Mouse (Mus musculus) lung, embryonic 15.5 days (tissue): ENCODE results near the gene Fam228b. TPM values are rescaled to one million over a fixed set of nuclear protein-coding genes. Genes with fewer than 3 reads are reported as not detected.
"Not testable (repeated sequence)": the region's sequence is repeated elsewhere in the genome, so short reads cannot be mapped to it uniquely, and the experiment has no call there.

Experiments
- ATAC-seq: fragments of 200-750 bp; cut with Nextera tagmentation; 2 replicates; pipeline ENCODE4 v1.8.0; 2017; ENCODE audit warnings: moderate number of reproducible peaks, borderline replicate concordance; ENCODE audit not compliant: low FRiP score, low TSS enrichment; ENCODE audit errors: extremely low read depth
- H3K27ac ChIP-seq: fragments of 300-500 bp; sonication (generic); 2 replicates; pipeline ENCODE4 v1.5.1; 2015; ENCODE audit warnings: moderate library complexity, mild to moderate bottlenecking, inconsistent platforms
- H3K27me3 ChIP-seq: fragments of 300-500 bp; sonication (generic); 2 replicates; pipeline ENCODE4 v1.6.1; 2015; ENCODE audit warnings: inconsistent platforms
- H3K36me3 ChIP-seq: fragments of 300-500 bp; sonication (generic); 2 replicates; pipeline ENCODE4 v1.6.1; 2015; ENCODE audit warnings: inconsistent platforms
- H3K4me1 ChIP-seq: fragments of 300-500 bp; sonication (generic); 2 replicates; pipeline ENCODE4 v1.6.1; 2015; ENCODE audit warnings: inconsistent platforms
- H3K4me2 ChIP-seq: fragments of 300-500 bp; sonication (generic); 2 replicates; pipeline ENCODE4 v1.6.1; 2015; ENCODE audit warnings: inconsistent platforms, mild to moderate bottlenecking, moderate library complexity
- H3K4me3 ChIP-seq: fragments of 300-500 bp; sonication (generic); 2 replicates; pipeline ENCODE4 v1.5.1; 2015; ENCODE audit warnings: mild to moderate bottlenecking, inconsistent platforms
- H3K9ac ChIP-seq: fragments of 300-500 bp; sonication (generic); 2 replicates; pipeline ENCODE4 v1.6.1; 2015; ENCODE audit warnings: inconsistent platforms
- H3K9me3 ChIP-seq: fragments of 300-500 bp; sonication (generic); 2 replicates; pipeline ENCODE4 v1.6.1; 2016; ENCODE audit warnings: inconsistent platforms
- WGBS: fragments of 180-500 bp; shearing (Covaris S2); methylation state at CpG from one replicate; pipeline ENCODE4 v1.1.7; 2015; 5-methylcytosine and 5-hydroxymethylcytosine counted together
- polyA plus RNA-seq: library from polyadenylated mRNA; unstranded; fragments of >200 nt; fragmentation: Nextera tagmentation; extraction: Ambion mirVana; gene quantifications from 2 replicates; pipeline ENCODE4 v1.2.1, GENCODE M21; 2015

Gene Fam228b
- 1.5 and 2.5 TPM in 2 replicates for polyA plus RNA-seq

DNA sequence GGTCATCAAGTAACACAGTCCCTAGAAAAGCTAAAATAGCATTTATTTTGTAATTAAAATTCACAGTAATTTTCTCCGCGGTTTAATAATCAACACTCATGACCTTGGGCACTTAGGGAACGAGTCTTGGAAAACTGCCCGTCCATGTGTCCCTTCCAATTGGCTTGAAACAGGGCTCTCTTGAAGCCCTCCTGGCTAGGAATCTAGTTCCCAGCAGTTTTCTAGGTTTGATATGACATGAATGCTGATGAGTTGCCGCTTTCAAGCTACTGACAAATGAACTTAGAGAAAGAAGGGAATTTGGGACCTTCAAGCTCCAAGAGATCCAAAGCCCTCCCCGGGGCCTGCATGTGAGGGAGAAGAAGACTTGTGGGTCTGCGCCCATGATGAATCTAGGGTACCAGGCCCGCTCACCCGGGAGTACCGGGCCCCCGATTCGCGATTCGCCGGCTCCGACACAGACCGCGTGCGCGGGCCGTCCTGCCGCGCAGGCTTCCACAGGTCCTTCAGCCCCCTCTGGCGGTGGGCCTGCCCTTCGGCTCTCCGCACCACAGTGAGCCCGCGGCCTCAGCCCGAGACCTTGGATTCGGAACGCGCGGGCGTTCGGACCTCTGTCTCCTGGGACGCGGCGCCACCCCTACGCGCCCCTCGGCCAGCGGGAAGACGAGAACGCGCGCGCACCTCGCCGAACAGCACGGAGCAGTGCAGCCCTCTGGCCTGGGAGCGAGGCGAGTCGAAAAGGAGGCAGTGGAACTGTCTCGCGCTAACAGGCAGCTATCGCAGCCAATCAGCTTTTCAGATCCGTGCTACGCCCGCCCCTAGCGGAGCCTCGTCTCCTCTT is at the start of gene Fam228b, which contains the start of gene Pfn4:
TSS of gene Fam228b (minus strand) at position 776 of the 841 bp plus-strand sequence.
TSS of gene Pfn4 (plus strand) at position 531 of the 841 bp plus-strand sequence.
- H3K9me3 ChIP-seq = no peaks in the 10 kb centered on the region
- H3K27ac ChIP-seq = peak within 1 kb of the TSS; percentile 87
- no peaks in the 10 kb centered on the region for H3K36me3 ChIP-seq
- peak within 1 kb of the TSS; percentile 74 for H3K4me2 ChIP-seq
- WGBS = 2% methylated on average over 61 of the region's 61 CpGs
- peak within 1 kb of the TSS; percentile 64 for H3K4me3 ChIP-seq
- peak; percentile 98 for ATAC-seq
- H3K9ac ChIP-seq = peak within 1 kb of the TSS; percentile 76
- no peaks in the 10 kb centered on the region for H3K27me3 ChIP-seq
- H3K4me1 ChIP-seq = 0 out of 2 replicates have a peak, but pooled peaks cover 5% of the 10 kb centered on the region

- Histone ChIP-seq H3K36me3 (peaks cover 17% of the 10 kb centered on the region), H3K4me2 (peak within 1 kb of the TSS; percentile 78), H3K4me3 (peak within 1 kb of the TSS; percentile 79), H3K27me3 (no peaks in the 10 kb centered on the region), H3K9me3 (no peaks in the 10 kb centered on the region), H3K9ac (peak within 1 kb of the TSS; percentile 75), H3K4me1 (peaks cover 21% of the 10 kb centered on the region), H3K27ac (peak within 1 kb of the TSS; percentile 94)
- peak; percentile 98 for ATAC-seq
- under 1% methylated on average over 49 of the region's 49 CpGs for WGBS
These were observed 48.5 kb upstream of the Fam228b start, which contains the start of gene Sf3b6 for GRCm38 (mm10) chr12:4817361-4818101. Gene Sf3b6, plus strand, starts transcription at chr12:4817544.

GRCm38 (mm10) chr12:4816680-4817360 is 47.8 kb upstream of the Fam228b start:
- peak overlapping the region; percentile 75 for H3K9ac ChIP-seq
- 8% methylated on average over 24 of the region's 24 CpGs for WGBS

DNA sequence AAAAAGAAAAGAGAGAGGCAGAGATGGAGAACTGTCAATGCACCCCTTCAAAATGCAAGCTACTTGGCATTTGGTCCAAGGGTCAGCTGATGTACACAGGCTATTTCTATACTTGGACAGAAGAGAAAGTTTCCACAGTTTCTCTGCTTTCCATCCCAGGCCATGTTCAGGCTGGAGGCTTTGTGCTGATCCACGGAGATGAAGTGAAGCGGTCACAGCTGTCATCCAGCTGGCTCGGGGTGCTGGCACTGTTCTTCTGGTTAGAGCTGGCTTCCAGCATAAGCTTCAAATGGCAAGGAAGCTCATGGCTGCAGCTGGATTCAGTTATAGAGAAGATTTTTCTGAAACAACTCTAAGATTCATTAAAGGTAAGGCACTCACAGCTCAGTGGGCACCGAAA is 44.6 kb upstream of the Fam228b start:
- no peak overlapping the region for H3K9ac ChIP-seq
- no peak for ATAC-seq
- WGBS = 69% methylated on average over 4 of the region's 4 CpGs
- H3K36me3 ChIP-seq = no peaks in the 10 kb centered on the region
- peaks cover 16% of the 10 kb centered on the region for H3K4me1 ChIP-seq
- H3K9me3 ChIP-seq = no peaks in the 10 kb centered on the region
- no peaks in the 10 kb centered on the region for H3K27me3 ChIP-seq
- no peak overlapping the region for H3K4me3 ChIP-seq
- no peak overlapping the region for H3K27ac ChIP-seq
- no peak overlapping the region for H3K4me2 ChIP-seq

More at GRCm38 (mm10) chr12:4816680-4817360, 47.8 kb upstream of the Fam228b start:
- H3K9me3 ChIP-seq = no peaks in the 10 kb centered on the region
- H3K4me1 ChIP-seq = peaks cover 21% of the 10 kb centered on the region
- H3K4me3 ChIP-seq = peak overlapping the region; percentile 79
- H3K27me3 ChIP-seq = no peaks in the 10 kb centered on the region
- H3K36me3 ChIP-seq = peaks cover 10% of the 10 kb centered on the region
- peak overlapping the region; percentile 78 for H3K4me2 ChIP-seq
- H3K27ac ChIP-seq = peak overlapping the region; percentile 94
- peak; percentile 71 for ATAC-seq

GRCm38 (mm10) chr12:4811705-4812104 is 42.6 kb upstream of the Fam228b start:
- Histone ChIP-seq H3K4me1 (peaks cover 6% of the 10 kb centered on the region), H3K4me3 (no peak overlapping the region), H3K9ac (no peak overlapping the region), H3K4me2 (no peak overlapping the region), H3K27me3 (no peaks in the 10 kb centered on the region), H3K27ac (no peak overlapping the region), H3K36me3 (no peaks in the 10 kb centered on the region), H3K9me3 (no peaks in the 10 kb centered on the region)
- WGBS = 23% methylated on average over 3 of the region's 3 CpGs
- no peak for ATAC-seq

GRCm38 (mm10) chr12:4811036-4811435 is 42.0 kb upstream of the Fam228b start:
- Histone ChIP-seq H3K27me3 (no peaks in the 10 kb centered on the region), H3K4me2 (no peak overlapping the region), H3K36me3 (no peaks in the 10 kb centered on the region), H3K4me3 (no peak overlapping the region), H3K9ac (no peak overlapping the region), H3K4me1 (no peaks in the 10 kb centered on the region), H3K27ac (no peak overlapping the region), H3K9me3 (no peaks in the 10 kb centered on the region)
- WGBS = 66% methylated on average over 4 of the region's 4 CpGs
- no peak for ATAC-seq

GRCm38 (mm10) chr12:4797471-4797870 is 28.4 kb upstream of the Fam228b start:
- H3K9me3 ChIP-seq, H3K27me3 ChIP-seq, H3K36me3 ChIP-seq, H3K4me2 ChIP-seq, H3K4me1 ChIP-seq, H3K27ac ChIP-seq, H3K9ac ChIP-seq, H3K4me3 ChIP-seq, ATAC-seq: not testable (repeated sequence)
- 57% methylated on average over 6 of the region's 6 CpGs for WGBS

DNA sequence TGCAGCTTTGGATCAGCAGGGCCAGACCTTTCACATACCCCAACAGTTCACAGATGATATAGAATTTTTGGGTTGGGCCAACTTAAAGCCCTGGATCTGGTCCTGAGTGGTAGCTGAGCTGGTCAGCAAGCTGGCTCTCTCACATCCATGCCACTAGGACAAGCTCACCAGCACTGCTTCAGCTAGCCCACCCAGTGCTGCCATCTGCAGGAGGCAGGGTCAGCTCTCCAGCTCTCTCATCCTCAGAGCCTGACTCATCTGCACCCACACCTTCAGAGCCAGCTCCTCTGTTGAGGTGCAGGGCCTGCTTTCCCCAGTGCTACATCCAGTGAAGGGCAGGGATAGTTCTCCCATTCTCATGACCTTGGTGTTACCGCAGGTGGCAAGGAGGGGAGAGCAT is 24.7 kb upstream of the Fam228b start:
- ATAC-seq = no peak

DNA sequence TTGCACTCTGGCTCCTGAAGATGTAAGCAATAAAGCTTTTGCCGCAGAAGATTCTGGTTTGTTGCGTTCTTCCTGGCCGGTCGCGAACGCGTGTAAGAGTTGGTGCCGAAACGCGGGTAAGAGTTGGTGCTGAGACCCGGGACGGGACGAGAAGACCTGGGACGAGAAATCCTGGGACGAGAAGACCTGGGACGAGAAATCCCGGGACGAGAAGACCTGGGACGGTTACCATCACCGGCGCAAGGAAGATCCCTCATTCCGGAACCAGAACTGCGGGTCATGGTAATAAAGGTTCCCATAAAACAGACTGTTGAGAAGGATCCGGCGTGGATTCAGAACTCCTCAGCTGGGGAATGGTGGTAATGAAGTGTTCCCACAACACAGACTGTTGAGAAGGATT is 19.1 kb upstream of the Fam228b start:
- H3K27ac ChIP-seq, H3K9ac ChIP-seq, H3K4me1 ChIP-seq, H3K9me3 ChIP-seq, H3K4me3 ChIP-seq, H3K4me2 ChIP-seq, H3K27me3 ChIP-seq, H3K36me3 ChIP-seq, ATAC-seq: not testable (repeated sequence)
- 93% methylated on average over 25 of the region's 25 CpGs for WGBS

More for the DNA sequence above, 24.7 kb upstream of the Fam228b start:
- Histone ChIP-seq H3K9me3 (no peaks in the 10 kb centered on the region), H3K4me1 (no peaks in the 10 kb centered on the region), H3K27me3 (no peaks in the 10 kb centered on the region), H3K4me3 (no peak overlapping the region), H3K27ac (no peak overlapping the region), H3K9ac (no peak overlapping the region), H3K4me2 (no peak overlapping the region), H3K36me3 (no peaks in the 10 kb centered on the region)
- WGBS = 80% methylated on average over 1 of the region's 1 CpGs

GRCm38 (mm10) chr12:4784466-4784865 is 15.4 kb upstream of the Fam228b start:
- no peak overlapping the region for H3K27ac ChIP-seq
- no peaks in the 10 kb centered on the region for H3K27me3 ChIP-seq
- H3K36me3 ChIP-seq = no peaks in the 10 kb centered on the region
- H3K4me3 ChIP-seq = no peak overlapping the region
- no peak overlapping the region for H3K4me2 ChIP-seq
- H3K9ac ChIP-seq = no peak overlapping the region
- no peak for ATAC-seq
- 58% methylated on average over 2 of the region's 2 CpGs for WGBS
- no peaks in the 10 kb centered on the region for H3K9me3 ChIP-seq
- no peaks in the 10 kb centered on the region for H3K4me1 ChIP-seq

DNA sequence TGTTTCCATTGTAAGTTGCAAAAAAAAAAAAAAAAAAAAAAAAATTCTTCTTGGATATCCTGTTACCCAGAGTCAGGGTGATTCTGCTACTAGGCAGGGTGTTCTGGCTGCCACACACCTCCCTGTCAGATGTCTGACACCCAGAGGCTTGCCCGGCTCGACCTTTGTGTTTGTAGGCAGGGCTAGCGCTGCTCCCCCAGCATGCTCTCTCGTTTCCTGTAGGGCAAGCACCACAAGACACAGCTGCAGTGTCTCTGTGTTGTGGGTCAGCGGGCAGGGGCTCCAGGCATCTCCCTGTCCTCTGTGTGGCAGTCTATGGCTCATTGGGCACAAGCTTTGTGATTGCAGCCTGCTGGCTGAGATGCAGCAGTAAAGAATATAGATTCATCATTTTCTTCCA is 14.5 kb upstream of the Fam228b start:
- H3K4me2 ChIP-seq = no peak overlapping the region

More for the DNA sequence above, 14.5 kb upstream of the Fam228b start:
- no peak overlapping the region for H3K4me3 ChIP-seq
- WGBS = 43% methylated on average over 5 of the region's 5 CpGs
- no peak overlapping the region for H3K27ac ChIP-seq
- H3K36me3 ChIP-seq = no peaks in the 10 kb centered on the region
- ATAC-seq = no peak
- H3K4me1 ChIP-seq = no peaks in the 10 kb centered on the region
- H3K9ac ChIP-seq = no peak overlapping the region
- H3K27me3 ChIP-seq = no peaks in the 10 kb centered on the region
- H3K9me3 ChIP-seq = no peaks in the 10 kb centered on the region
